Mouse (Mus musculus): ENCODE results near the gene Gm21440. TPM values are rescaled to one million over a fixed set of nuclear protein-coding genes. Genes with fewer than 3 reads are reported as not detected.

Gm21440 gene
- not detected in 2 replicates for polyA plus RNA-seq (2015; fragmentation: Nextera tagmentation; extraction: Ambion mirVana)

GRCm38 (mm10) chrY:13252091-13252490 is at the start of gene Gm21440, which contains the start of gene Gm21454:
Gene Gm21440 (plus strand): TSS chrY:13252391.
Gene Gm21454 (plus strand): TSS chrY:13252442.

GRCm38 (mm10) chrY:13223828-13224227 is 28.4 kb upstream of the Gm21440 start, which contains the start of gene Gm21828:
Gene Gm21828 (minus strand): TSS chrY:13223928.

Other genes starting within 250 kb of the Gm21440 start
- not detected in 2 replicates for gene Gm20807, start 209.5 kb upstream of the Gm21440 start, polyA plus RNA-seq (2015; fragmentation: Nextera tagmentation; extraction: Ambion mirVana)
- gene Gm21891, start 118.9 kb upstream of the Gm21440 start, polyA plus RNA-seq (2015; fragmentation: Nextera tagmentation; extraction: Ambion mirVana) = not detected in 2 replicates
- gene Gm21425, start 90.4 kb upstream of the Gm21440 start, polyA plus RNA-seq (2015; fragmentation: Nextera tagmentation; extraction: Ambion mirVana) = not detected in 2 replicates
- gene Gm21828, start 28.5 kb upstream of the Gm21440 start, polyA plus RNA-seq (2015; fragmentation: Nextera tagmentation; extraction: Ambion mirVana) = not detected in 2 replicates
- gene Gm21454, start 51 bp downstream of the Gm21440 start, polyA plus RNA-seq (2015; fragmentation: Nextera tagmentation; extraction: Ambion mirVana) = not detected in 2 replicates
- gene Gm21725, start 96.7 kb downstream of the Gm21440 start, polyA plus RNA-seq (2015; fragmentation: Nextera tagmentation; extraction: Ambion mirVana) = not detected in 2 replicates
- gene Gm21866, start 213.2 kb downstream of the Gm21440 start, polyA plus RNA-seq (2015; fragmentation: Nextera tagmentation; extraction: Ambion mirVana) = not detected in 2 replicates
- not detected in 2 replicates for gene Gm20773, start 241.6 kb downstream of the Gm21440 start, polyA plus RNA-seq (2015; fragmentation: Nextera tagmentation; extraction: Ambion mirVana)

Data from spleen, postnatal 0 days (tissue).